Mouse (Mus musculus) hindbrain, embryonic 13.5 days (tissue): Measurements from ENCODE around the gene Nrip1. TPM values are rescaled to one million over a fixed set of nuclear protein-coding genes. Genes with fewer than 3 reads are reported as not detected.

ENCODE experiments used
- ATAC-seq: fragments of 200-750 bp; cut with Nextera tagmentation; 2 replicates; pipeline ENCODE4 v1.8.0; 2017; ENCODE audit warnings: moderate TSS enrichment; ENCODE audit not compliant: low FRiP score
- H3K27ac ChIP-seq: fragments of 300-500 bp; sonication (generic); 2 replicates; pipeline ENCODE4 v1.5.1; 2015; ENCODE audit warnings: inconsistent platforms, mild to moderate bottlenecking, moderate library complexity
- H3K27me3 ChIP-seq: fragments of 300-500 bp; sonication (generic); 2 replicates; pipeline ENCODE4 v1.6.1; 2015; ENCODE audit warnings: mild to moderate bottlenecking, inconsistent platforms
- H3K36me3 ChIP-seq: fragments of 300-500 bp; sonication (generic); 2 replicates; pipeline ENCODE4 v1.6.1; 2015; ENCODE audit warnings: mild to moderate bottlenecking, inconsistent platforms
- H3K4me1 ChIP-seq: fragments of 300-500 bp; sonication (generic); replicated peaks from 2 replicates; pipeline ENCODE4 v1.6.1; 2015; ENCODE audit warnings: inconsistent platforms
- H3K4me2 ChIP-seq: fragments of 300-500 bp; sonication (generic); 2 replicates; pipeline ENCODE4 v1.6.1; 2015; ENCODE audit warnings: inconsistent platforms, mild to moderate bottlenecking, moderate library complexity
- H3K4me3 ChIP-seq: fragments of 300-500 bp; sonication (generic); 2 replicates; pipeline ENCODE4 v1.5.1; 2015; ENCODE audit warnings: mild to moderate bottlenecking, inconsistent platforms
- H3K9ac ChIP-seq: fragments of 300-500 bp; sonication (generic); 2 replicates; pipeline ENCODE4 v1.6.1; 2015; ENCODE audit warnings: mild to moderate bottlenecking, inconsistent platforms
- H3K9me3 ChIP-seq: fragments of 300-500 bp; sonication (generic); 2 replicates; pipeline ENCODE4 v1.6.1; 2016; ENCODE audit warnings: inconsistent platforms
- WGBS: fragments of 180-500 bp; shearing (Covaris S2); methylation state at CpG from one replicate; pipeline ENCODE4 v1.1.7; 2015; 5-methylcytosine and 5-hydroxymethylcytosine counted together
- polyA plus RNA-seq: library from polyadenylated mRNA; unstranded; fragments of >200 nt; fragmentation: Nextera tagmentation; extraction: Ambion mirVana; gene quantifications from 2 replicates; pipeline ENCODE4 v1.2.1, GENCODE M21; 2015

Nrip1 gene
- polyA plus RNA-seq, 1 experiment from 2014 or later = 31.2 TPM

DNA sequence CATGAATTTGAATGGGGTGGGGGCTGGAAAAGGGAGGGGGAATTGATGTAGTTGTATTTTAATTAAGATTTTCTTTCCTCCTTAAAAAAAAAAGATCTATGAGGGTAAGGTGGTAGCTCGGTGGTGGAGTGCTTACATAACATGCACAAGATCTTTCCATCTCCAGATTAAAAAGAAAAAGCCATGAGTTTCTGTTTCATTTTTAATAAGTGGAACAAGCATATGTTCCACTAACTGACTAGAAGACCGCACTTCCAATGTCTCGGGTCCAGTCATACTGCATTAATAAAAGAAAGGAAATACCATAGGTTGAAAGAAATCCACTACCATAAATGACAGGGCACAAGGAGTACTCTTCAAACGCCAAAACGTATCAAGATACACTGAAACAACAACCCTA is 18.4 kb downstream of the Nrip1 start:
- no peak for ATAC-seq
- no peaks in the 10 kb centered on the region for H3K27me3 ChIP-seq
- peaks cover 9% of the 10 kb centered on the region for H3K4me1 ChIP-seq
- H3K9me3 ChIP-seq = no peaks in the 10 kb centered on the region
- no peak overlapping the region for H3K27ac ChIP-seq
- H3K4me2 ChIP-seq = no peak overlapping the region
- H3K36me3 ChIP-seq = peaks cover 4% of the 10 kb centered on the region; the same call in 1 of the 2 replicates
- H3K4me3 ChIP-seq = no peak overlapping the region
- no peak overlapping the region for H3K9ac ChIP-seq
- 91% methylated on average over 5 of the region's 5 CpGs for WGBS

DNA sequence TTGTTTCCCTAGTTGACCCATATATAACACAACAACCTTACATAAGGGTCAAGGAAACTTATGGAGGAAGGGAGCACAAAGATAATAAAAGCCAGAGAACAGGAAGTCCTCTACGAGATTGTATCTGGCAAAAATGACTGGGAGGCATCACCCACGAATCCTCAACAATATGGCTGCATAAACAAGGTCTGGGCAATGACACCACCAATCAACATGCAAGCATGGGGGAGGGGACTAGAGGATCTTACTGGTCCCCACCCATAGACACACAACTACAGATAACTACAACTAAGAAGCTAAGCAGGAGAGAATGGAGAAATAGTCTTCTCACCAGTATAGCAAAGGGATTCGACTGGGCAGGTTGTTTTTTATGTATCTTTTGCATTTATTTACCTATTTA is 18.8 kb downstream of the Nrip1 start:
- peaks cover 4% of the 10 kb centered on the region; the same call in 1 of the 2 replicates for H3K36me3 ChIP-seq
- H3K27me3 ChIP-seq = no peaks in the 10 kb centered on the region
- no peak for ATAC-seq
- no peaks in the 10 kb centered on the region for H3K9me3 ChIP-seq
- 79% methylated on average over 3 of the region's 3 CpGs for WGBS
- H3K4me3 ChIP-seq = no peak overlapping the region
- H3K27ac ChIP-seq = no peak overlapping the region
- H3K4me2 ChIP-seq = no peak overlapping the region
- peaks cover 9% of the 10 kb centered on the region for H3K4me1 ChIP-seq
- H3K9ac ChIP-seq = no peak overlapping the region

DNA sequence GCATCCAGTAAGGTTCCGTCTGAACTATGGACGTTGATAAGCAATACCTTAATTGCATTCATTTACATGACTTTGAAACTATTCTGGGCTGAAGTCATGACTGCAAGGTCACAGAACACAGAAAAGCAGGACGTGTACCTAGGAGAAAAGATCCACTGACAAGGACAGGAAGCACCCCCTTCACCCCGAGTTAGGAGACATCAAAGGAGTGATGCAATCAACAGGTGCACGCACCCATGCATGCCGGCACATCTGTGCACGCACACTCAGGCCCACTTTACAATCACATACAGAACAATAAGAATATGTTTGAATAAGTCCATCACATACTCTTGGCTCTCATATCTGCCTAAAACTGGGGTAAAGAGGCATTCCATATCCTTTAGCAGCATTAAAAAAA is 19.3 kb downstream of the Nrip1 start:
- Histone ChIP-seq H3K4me1 (peaks cover 11% of the 10 kb centered on the region), H3K9me3 (no peaks in the 10 kb centered on the region), H3K4me2 (no peak overlapping the region), H3K36me3 (peaks cover 8% of the 10 kb centered on the region; the same call in 1 of the 2 replicates), H3K4me3 (no peak overlapping the region), H3K27me3 (no peaks in the 10 kb centered on the region), H3K27ac (no peak overlapping the region), H3K9ac (no peak overlapping the region)
- ATAC-seq = no peak
- WGBS = 84% methylated on average over 7 of the region's 7 CpGs

DNA sequence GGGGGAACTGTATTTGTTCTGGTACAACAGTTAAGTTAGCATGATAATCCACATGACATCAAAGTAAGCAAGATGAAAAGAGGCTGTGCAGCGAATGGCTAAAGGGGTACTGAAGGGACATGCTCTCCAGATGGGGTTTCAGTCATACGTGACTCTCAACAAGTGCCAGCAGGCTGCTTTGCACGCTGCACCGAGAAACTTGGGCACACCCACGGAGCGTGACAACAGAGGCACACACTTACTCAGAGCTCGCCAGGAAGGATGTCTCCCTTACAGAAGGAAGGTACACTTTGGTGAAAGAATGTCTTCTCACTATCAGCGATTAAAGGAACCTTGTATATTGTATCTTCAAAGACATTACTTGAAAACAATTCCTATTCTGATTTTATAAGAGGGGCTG is 22.7 kb downstream of the Nrip1 start:
- H3K4me3 ChIP-seq = no peak overlapping the region
- peaks cover 8% of the 10 kb centered on the region; the same call in 1 of the 2 replicates for H3K36me3 ChIP-seq
- ATAC-seq = no peak
- H3K27me3 ChIP-seq = no peaks in the 10 kb centered on the region
- no peak overlapping the region for H3K4me2 ChIP-seq
- no peak overlapping the region for H3K27ac ChIP-seq
- no peaks in the 10 kb centered on the region for H3K9me3 ChIP-seq
- H3K4me1 ChIP-seq = 0 out of 2 replicates have a peak, but pooled peaks cover 9% of the 10 kb centered on the region
- H3K9ac ChIP-seq = no peak overlapping the region
- 87% methylated on average over 8 of the region's 8 CpGs for WGBS

DNA sequence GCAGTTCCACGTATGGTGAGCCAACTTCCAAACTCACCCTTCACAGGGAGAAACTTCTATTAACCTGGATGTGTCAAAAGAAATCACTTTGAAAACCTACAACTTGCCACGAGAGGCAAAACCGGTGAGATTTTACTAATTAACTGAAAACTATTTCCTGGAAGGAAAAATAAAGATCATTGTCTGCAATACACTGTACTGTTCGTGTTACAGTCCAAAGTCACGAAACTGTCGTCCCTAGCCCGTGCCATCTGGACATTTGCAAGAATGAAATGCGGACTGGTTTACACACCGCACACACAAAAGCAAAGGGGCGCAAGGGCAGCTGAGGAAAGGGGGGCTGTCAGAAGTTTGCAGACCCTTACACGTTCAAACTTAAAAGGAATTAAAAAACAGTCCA is 24.6 kb downstream of the Nrip1 start:
- Histone ChIP-seq H3K4me2 (no peak overlapping the region), H3K4me3 (no peak overlapping the region), H3K27me3 (no peaks in the 10 kb centered on the region), H3K36me3 (peaks cover 15% of the 10 kb centered on the region), H3K9ac (no peak overlapping the region), H3K27ac (no peak overlapping the region), H3K9me3 (no peaks in the 10 kb centered on the region), H3K4me1 (0 out of 2 replicates have a peak, but pooled peaks cover 9% of the 10 kb centered on the region)
- ATAC-seq = no peak
- 76% methylated on average over 11 of the region's 11 CpGs for WGBS

DNA sequence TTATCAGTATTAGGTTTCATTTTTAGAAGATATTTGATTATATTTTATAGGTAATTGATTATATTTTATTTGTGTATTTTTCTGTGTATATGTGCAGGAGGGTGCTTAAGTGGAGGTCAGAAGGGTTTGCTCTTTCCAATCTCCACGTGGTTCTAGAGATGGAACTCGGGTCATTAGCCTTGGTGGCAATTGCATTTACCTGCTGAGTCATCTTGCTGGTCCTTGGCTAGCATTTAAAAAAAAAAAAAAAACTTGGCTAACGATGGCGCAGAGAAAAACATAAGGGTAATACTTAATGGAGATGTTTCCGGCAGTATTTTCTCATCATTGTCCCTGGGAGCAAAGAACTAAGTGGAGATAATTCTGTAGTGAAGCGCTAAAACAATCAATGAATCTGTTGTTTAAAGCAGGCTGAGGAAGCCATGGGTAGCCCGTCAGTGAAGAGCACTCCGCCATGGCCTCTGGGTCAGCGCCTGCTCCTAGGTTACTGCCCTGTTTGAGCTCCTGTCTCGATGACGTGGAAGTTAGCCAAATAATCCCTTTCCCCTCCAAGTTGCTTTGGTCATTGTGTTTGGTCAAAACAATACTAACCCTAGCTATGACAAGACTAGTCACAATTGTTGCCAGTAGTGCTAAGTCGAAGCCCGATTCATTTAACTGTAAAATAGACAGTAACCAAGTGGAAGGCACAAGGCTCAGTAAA is 25.8 kb downstream of the Nrip1 start:
- 0 out of 2 replicates have a peak, but pooled peaks cover 9% of the 10 kb centered on the region for H3K4me1 ChIP-seq
- no peak overlapping the region for H3K4me3 ChIP-seq
- no peak overlapping the region for H3K27ac ChIP-seq
- no peak overlapping the region for H3K4me2 ChIP-seq
- H3K36me3 ChIP-seq = peaks cover 21% of the 10 kb centered on the region
- H3K9ac ChIP-seq = no peak overlapping the region
- ATAC-seq = no peak
- 69% methylated on average over 13 of the region's 13 CpGs for WGBS
- no peaks in the 10 kb centered on the region for H3K9me3 ChIP-seq
- H3K27me3 ChIP-seq = no peaks in the 10 kb centered on the region

DNA sequence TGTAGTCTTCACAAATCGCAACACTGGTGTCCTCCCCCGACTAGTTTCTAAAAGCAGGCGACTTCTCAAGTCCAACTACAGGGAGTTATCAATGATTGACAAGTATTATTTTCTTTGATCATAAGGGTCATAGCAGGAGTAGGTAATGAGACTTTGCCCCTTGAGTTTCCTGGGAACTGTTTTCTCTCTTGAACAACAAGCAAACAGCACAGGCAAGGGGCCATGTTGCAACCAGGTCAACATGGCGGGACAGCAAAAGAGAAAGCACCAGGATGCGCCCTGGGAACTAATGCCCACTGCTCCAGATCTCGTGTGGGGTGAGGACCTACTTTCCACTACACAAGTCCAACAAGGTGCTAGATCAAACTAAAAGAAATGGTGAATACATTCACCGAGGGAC is 27.3 kb downstream of the Nrip1 start:
- H3K27me3 ChIP-seq = no peaks in the 10 kb centered on the region
- H3K27ac ChIP-seq = no peak overlapping the region
- H3K9me3 ChIP-seq = no peaks in the 10 kb centered on the region
- H3K4me3 ChIP-seq = no peak overlapping the region
- WGBS = 96% methylated on average over 7 of the region's 7 CpGs
- 0 out of 2 replicates have a peak, but pooled peaks cover 9% of the 10 kb centered on the region for H3K4me1 ChIP-seq
- no peak for ATAC-seq
- H3K9ac ChIP-seq = no peak overlapping the region
- H3K4me2 ChIP-seq = no peak overlapping the region
- H3K36me3 ChIP-seq = peaks cover 21% of the 10 kb centered on the region

DNA sequence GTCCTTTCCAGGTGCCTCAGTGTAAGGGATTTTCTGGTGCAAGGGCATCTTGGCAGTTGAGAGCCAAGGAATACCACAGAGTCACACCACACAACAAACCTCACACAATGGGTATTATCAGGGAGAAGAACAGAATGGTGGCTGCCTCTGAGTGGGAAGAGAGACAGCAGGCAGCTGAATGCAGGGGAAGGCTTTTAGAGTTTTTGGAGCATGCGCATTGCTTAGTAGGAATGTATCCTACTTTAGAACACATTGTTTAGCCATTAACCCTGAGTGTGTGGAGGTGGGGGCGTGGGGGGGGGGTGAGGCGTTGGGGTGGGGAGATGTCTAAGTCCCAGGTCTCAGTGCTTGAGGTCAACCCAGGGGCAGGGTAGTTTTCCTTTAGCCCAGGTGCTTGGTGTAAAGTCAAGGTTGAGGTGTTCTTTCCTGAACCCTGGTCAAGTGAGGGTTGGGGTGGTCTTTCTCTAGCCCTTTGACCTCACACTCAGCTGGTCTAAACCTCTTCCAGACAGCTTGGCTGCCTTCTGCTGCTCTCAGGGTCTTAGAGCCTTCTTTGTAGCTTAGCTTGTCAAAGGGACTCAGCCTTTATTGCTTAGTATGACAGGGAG is 28.8 kb downstream of the Nrip1 start:
- H3K4me3 ChIP-seq = no peak overlapping the region
- no peaks in the 10 kb centered on the region for H3K9me3 ChIP-seq
- H3K36me3 ChIP-seq = peaks cover 17% of the 10 kb centered on the region
- H3K4me1 ChIP-seq = 0 out of 2 replicates have a peak, but pooled peaks cover 9% of the 10 kb centered on the region
- no peak for ATAC-seq
- H3K27me3 ChIP-seq = no peaks in the 10 kb centered on the region
- no peak overlapping the region for H3K4me2 ChIP-seq
- no peak overlapping the region for H3K27ac ChIP-seq
- WGBS = 82% methylated on average over 3 of the region's 3 CpGs
- H3K9ac ChIP-seq = no peak overlapping the region

DNA sequence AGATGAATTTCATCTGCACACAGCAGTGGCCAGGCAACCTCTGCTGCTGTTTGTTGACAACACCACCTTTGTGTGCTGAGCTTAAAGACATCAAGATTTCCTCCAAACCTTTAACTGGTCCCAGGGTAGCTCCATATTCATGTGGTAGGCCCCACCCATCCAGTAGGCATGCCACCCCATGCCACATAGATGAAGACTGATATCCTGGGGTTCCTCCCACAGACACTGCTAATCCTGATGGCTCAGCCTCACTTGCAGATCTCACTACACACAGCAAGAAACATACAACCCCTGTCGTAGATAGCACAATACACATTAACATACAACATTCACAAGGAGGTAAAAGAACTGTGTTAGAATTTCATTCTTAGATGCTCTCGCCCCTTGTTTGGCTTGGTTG is 29.6 kb downstream of the Nrip1 start:
- no peaks in the 10 kb centered on the region for H3K27me3 ChIP-seq
- H3K4me1 ChIP-seq = 0 out of 2 replicates have a peak, but pooled peaks cover 6% of the 10 kb centered on the region
- H3K36me3 ChIP-seq = peaks cover 12% of the 10 kb centered on the region
- ATAC-seq = no peak
- no peak overlapping the region for H3K9ac ChIP-seq
- 96% methylated on average over 2 of the region's 2 CpGs for WGBS
- H3K27ac ChIP-seq = no peak overlapping the region
- no peak overlapping the region for H3K4me3 ChIP-seq
- no peaks in the 10 kb centered on the region for H3K9me3 ChIP-seq
- no peak overlapping the region for H3K4me2 ChIP-seq

DNA sequence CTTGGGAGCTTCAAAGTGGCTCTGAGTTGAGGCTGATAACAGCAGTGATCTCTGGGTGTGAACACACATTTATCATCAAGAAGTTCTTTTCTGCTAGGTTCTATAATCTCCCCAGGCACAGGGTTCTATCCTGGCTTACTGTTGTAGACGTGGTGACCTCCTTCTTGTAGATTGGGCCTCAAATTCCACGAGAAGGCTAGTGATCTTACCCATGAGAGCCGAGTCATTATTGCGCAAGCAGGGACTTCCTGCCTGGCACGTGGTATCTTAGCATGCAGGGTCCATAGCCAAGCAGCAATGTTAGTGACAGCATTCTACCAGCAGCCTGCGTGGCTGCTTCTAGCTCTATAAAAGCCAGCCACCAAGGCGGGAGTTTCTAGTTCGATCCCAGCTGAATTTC is 32.0 kb downstream of the Nrip1 start:
- Histone ChIP-seq H3K36me3 (peaks cover 12% of the 10 kb centered on the region), H3K27ac (no peak overlapping the region), H3K27me3 (no peaks in the 10 kb centered on the region), H3K4me1 (no peaks in the 10 kb centered on the region), H3K4me2 (no peak overlapping the region), H3K9me3 (no peaks in the 10 kb centered on the region), H3K4me3 (no peak overlapping the region), H3K9ac (no peak overlapping the region)
- ATAC-seq = no peak
- WGBS = 89% methylated on average over 8 of the region's 8 CpGs

DNA sequence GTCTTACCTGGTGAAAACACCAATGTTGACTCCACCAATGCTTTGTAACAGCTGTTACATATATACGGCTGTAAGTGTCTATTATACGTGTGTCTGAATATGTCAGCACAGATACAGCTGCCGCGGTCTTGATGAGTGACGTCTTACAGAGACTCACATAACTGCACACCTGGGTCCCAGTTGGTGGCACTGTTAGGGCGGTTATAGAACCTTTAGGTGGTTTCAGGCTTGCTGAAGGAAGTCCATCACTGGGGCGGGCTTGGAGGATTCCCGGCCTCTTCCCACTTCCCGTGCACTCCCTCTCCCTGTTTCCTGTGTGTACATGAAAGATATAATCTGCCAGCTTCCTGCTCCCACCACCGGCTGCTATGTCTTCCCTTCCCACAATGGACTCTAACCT is 34.4 kb downstream of the Nrip1 start:
- no peak for ATAC-seq

DNA sequence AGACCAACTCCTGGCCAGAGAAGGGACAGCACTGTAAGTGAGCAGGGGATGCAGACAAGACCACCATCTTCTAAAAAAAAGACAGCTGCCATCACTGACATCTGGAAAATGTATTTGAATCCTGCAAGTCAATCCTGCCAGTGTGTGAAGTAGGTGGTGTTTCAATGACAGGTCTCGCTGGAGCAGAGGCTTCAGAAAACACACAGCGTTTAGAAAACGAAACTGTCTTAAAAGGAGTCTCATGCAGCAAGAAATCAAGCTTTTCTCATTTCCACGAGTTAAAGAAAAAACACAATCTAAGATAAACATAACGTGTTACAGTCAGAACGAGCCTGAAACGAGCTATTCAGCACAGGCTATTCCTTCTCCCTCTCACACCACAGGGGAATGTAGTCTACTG is 36.3 kb downstream of the Nrip1 start:
- Histone ChIP-seq H3K4me1 (no peaks in the 10 kb centered on the region), H3K9me3 (no peaks in the 10 kb centered on the region), H3K36me3 (no peaks in the 10 kb centered on the region), H3K4me3 (no peak overlapping the region), H3K27me3 (no peaks in the 10 kb centered on the region), H3K9ac (no peak overlapping the region), H3K27ac (no peak overlapping the region), H3K4me2 (no peak overlapping the region)
- ATAC-seq = no peak
- 89% methylated on average over 7 of the region's 7 CpGs for WGBS

More for the DNA sequence above, 34.4 kb downstream of the Nrip1 start:
- Histone ChIP-seq H3K9ac (no peak overlapping the region), H3K36me3 (peaks cover 8% of the 10 kb centered on the region), H3K9me3 (no peaks in the 10 kb centered on the region), H3K4me1 (no peaks in the 10 kb centered on the region), H3K4me2 (no peak overlapping the region), H3K27ac (no peak overlapping the region), H3K27me3 (no peaks in the 10 kb centered on the region), H3K4me3 (no peak overlapping the region)
- WGBS = 85% methylated on average over 10 of the region's 10 CpGs

DNA sequence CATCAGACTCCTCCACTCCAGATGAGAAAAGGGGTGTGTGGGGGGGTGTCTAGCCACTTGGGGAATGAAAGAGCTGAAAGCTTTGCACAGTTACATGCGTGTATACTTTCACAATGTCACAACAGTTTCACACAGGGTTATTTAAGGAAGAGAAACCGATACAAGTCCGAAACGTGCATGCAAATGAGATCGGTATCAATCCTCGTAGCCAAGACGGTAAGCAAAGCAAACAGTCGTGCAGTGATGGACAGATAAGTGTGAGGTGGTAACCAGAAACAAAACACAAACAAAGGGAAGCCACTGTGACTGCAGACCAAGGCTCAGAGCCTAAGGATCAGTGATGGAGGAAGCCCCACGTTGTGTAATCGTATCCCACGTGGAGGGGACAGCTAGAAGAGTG is 36.7 kb downstream of the Nrip1 start:
- no peak overlapping the region for H3K27ac ChIP-seq
- no peak for ATAC-seq

More for the DNA sequence above, 36.7 kb downstream of the Nrip1 start:
- Histone ChIP-seq H3K9me3 (no peaks in the 10 kb centered on the region), H3K36me3 (no peaks in the 10 kb centered on the region), H3K4me3 (no peak overlapping the region), H3K9ac (no peak overlapping the region), H3K27me3 (no peaks in the 10 kb centered on the region), H3K4me1 (no peaks in the 10 kb centered on the region), H3K4me2 (no peak overlapping the region)
- WGBS = 93% methylated on average over 11 of the region's 11 CpGs
